Mouse (Mus musculus) mouse embryonic stem cell (cell line): ENCODE results near the gene Meaf6.

ENCODE experiments used
- in situ Hi-C, 2 experiments: fragments of 300-500 bp; cut with MboI; formaldehyde crosslinking; loops; 1 replicate in 1 of 2; 3 replicates in 1 of 2; pipeline ENCODE4 v1.14.3; 2019 to 2020; ENCODE audit warnings: low sequenced_read_pairs in 2 of 2, low pct_unique_long_range_greater_than_20kb in 1 of 2, mixed read lengths in 1 of 2; ENCODE audit not compliant: unreplicated experiment in 1 of 2

The Meaf6 gene

DNA sequence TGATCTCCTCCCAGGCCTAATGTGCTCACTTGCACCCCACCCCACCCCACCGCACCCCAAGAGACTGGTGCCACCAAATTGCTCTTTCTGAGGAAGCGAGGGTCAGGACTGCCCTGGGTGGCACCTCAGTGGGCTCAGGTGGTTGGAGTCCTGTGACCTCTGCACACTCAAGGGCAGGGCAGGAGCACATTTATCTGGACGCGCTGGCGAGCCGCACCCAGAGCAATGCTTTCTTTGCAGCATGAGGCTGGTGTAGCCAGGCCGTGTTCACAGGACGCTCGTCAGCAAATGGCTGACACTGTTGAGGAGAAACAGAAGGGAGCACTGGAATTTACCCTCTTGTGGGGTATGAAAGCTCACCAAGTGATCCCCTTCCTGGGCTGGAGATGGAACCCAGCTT lies 20.4 kb downstream of the Meaf6 start:
- in situ Hi-C loops = no loop called here

- in situ Hi-C loops = no loop called here
Measured at GRCm38 (mm10) chr4:125114638-125115037, 29.7 kb downstream of the Meaf6 start.

GRCm38 (mm10) chr4:125115081-125115480 lies 30.1 kb downstream of the Meaf6 start:
- in situ Hi-C loops = no loop called here

- in situ Hi-C loops = no loop called here
Measured at GRCm38 (mm10) chr4:125115710-125116089, 30.8 kb downstream of the Meaf6 start.

DNA sequence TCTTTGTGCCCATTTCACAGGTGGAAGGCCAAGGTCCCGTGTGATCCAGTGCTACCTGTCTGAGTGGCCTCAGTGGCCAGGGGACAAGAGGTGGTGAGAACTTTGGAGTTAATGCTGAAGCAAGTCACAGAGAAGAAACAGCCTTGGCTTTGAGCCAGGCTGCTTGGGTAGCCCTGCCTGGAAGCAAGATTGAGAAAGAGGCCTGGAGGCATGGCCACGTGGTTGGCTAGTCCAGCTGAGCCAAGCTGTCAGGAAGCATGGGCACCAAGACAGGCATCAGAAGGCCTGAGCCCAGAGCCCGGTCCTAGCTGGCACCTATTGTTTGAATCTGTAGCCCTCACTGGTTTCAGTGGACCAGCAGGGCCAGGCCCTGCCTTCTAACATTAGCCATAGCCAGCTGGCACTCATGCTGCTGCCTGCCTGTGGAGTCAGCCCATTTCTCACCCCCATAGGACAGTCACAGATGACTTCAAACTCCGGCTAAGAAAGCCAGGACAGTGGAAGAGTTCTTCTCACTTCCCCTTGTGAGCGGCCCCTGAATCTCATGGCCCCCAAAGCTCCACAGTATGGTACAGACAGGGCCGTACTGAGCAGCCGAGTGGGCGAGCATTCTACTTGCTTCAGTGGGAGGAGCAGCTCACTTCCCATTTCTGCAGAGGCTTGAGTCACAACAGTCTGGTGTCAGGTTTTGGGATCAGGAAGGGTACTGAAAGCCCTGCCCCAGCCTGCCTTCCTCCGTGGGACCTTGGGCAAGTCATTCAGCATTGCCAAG lies 31.3 kb downstream of the Meaf6 start:
- in situ Hi-C loops = no loop called here

DNA sequence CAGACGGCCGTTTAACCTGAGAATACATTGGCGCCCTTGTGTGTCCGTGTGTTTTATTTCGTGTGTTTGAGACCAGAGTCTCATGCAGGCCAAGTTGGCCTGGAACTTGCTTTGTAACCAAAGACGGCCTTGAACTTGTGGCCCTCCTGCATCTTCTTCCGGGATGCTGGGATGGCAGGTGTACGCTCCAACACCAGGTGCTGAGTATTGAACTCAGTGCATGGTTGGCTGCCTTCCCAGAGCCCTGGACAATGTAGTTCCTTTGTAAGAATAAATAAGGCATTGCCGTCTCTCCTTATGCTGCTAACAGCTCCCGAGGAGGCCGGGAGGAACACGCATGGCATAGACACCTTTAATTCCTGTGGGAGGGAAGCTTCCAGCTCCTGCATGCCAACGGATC lies 32.0 kb downstream of the Meaf6 start:
- in situ Hi-C loops = no loop called here

DNA sequence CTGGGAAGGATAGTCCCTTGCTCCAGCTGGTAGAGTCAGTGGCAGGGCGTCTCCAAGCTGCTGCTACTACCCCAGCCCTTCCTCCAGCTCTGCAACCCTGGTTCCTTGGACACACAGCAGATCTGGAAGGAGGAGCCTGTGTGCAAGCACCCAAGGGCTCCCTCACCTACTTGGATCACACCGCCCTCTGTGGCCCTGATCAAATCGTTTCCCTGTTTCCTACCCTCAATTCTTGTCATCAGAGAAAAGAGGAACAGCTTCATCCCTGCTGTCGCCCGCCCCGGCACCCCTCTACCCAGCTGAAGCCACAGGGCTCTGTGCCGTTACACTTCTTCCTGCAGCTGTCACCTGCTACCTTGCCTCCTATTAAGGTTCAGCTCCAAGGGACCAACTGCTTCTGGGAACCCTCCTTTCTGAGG lies 33.0 kb downstream of the Meaf6 start:
- in situ Hi-C loops = no loop called here

DNA sequence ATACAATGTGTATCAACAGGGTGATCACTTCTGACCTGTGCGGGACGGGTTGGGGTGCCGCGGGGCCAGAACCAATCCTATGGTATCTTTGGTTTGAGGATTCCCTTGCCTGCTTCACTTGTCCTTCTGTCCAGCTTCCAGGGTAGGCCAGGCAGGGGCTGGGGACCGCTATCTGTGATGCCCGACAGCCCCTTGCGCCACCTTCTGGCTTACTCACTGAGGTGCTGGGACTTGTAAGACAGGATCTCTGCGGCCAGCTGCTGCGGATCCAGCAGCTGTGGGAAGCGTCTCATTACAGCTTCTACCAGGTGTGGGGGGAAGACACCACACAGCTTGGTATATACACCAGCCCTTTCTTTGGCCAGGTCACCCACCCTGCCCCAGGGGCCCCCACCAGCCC lies 34.1 kb downstream of the Meaf6 start:
- in situ Hi-C loops = no loop called here

DNA sequence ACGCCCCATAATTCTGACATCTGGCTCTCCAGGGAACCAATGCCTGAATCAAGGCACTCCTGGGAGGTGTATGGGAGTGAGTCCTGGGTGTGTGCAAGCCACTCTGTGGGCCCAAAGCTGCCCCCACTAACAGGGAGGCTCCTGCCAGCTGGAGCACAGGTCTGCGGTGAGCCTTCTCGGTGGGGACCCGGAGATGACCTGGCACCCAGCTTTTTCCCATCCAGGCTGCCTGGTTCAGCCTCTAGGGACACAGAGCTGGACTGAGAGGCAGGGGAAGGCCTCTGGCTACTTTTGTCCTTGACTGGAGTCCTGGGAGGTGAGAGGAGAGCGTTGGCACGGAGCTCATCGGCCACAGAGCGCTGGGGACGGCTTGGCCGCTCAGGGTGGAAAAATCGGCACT lies 34.8 kb downstream of the Meaf6 start:
- in situ Hi-C loops = no loop called here

DNA sequence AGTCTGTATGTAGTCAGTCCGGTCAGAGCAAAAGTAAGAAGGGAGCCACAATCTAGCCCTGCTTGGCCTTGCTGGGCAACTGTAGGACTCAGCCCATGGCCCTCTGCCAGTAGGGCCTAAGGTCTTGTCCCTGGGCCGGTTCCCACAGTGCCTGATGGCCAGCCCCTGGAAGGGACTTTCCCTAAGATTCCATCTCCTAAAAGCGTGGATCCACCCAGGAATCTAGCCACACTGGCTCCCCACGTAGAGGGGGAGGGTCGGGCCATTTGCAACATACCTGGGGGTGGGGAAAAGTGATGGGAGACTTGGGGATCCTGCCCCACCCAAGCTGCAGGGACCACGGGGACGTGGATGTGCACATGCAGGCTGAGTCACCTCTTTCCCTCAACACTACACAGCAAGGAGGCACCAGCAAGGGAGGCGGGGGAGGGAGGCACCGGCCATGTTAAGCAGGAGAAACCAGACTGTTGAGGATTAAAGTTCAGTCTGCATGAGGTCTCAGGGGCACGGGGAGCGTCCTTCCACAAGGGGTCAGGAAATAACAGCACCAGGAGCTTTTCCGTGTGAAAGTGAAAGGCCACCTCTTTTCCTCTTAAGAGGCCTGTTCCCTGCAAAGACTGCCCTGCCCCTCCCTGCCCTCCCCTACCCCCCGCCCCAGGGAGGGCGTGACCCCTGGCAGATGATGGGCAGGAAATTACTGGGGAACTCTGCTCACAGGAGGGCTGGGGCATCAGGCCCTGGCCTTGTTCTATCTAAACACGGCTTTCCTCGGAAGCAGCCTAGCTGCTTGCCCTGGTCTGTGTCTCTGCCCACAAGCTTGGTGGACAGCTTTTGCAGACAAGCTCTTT lies 37.7 kb downstream of the Meaf6 start:
- in situ Hi-C loops = no loop called here

DNA sequence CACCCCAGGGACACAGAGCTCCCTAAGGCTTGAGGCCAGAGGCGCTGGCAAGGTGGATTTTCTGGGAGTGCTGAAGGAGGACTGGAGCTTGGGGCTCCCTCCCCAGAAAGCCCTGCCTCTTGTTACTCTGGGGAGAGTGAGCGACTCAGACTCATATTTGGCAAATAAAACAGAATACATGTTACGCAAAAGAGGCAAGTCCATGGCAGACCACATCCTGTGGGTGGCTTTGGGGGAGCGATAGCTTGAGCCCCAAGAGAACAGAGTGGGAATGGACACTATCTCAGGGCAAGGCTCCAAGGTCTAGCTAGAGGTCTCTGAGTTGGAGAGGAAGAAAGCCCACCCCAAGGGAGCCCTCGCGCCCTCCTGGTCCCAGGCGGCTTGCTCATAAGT lies 38.3 kb downstream of the Meaf6 start:
- in situ Hi-C loops = no loop called here

- in situ Hi-C loops = no loop called here
Measured at GRCm38 (mm10) chr4:125124424-125125209, 39.7 kb downstream of the Meaf6 start.

DNA sequence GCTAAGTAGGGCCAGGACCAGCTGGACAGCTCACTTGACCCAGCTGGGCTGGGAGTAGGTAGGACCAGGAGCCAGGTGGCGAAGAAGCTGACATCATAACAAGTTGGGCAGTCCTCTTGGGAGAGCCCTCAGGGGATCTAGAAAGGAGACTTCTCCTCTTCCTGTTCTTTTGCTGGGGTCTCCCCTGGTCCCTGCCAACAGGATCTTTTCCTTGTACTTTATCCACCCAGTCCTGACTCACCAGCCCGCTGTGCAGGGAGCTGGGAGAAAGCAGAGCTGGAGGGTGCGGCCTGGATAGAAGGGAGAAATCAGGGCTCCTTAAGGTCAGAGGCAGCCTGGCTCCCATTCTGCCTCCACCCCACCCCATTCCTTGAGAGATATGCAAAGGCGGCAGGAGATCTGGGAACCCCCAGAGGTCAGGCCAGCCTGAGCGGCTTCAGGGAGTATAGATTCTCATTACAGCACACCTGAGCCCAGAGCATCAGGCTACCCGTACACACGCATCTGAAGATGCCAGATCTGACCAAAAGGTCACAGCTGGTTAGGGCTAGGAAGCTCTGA lies 40.5 kb downstream of the Meaf6 start:
- in situ Hi-C loops = no loop called here

- in situ Hi-C loops = no loop called here
Measured at GRCm38 (mm10) chr4:125126186-125126585, 41.3 kb downstream of the Meaf6 start.

DNA sequence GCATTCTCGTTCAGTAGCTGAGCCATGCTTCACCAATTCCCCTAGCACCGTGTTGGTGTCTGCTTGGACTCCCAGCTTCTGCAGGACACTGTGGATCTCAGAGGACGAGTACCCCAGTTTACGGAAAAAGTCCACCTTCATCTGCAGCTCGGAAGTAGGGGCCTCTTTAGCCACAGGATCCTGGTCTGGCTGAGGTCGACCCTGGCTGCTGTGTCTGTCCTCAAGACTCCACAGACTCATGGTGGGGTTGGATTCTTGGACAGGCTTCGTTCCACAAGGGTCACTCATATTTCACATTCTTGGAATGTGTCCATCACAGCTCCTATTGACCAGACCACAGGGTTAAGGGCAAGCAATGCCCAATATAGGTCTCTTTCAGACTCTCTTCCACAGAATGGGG lies 41.8 kb downstream of the Meaf6 start:
- in situ Hi-C loops = no loop called here

- in situ Hi-C loops = no loop called here
Measured at GRCm38 (mm10) chr4:125127305-125128084, 42.6 kb downstream of the Meaf6 start, which contains the start of gene Zc3h12a. TSS of gene Zc3h12a (minus strand) at chr4:125127840.

- in situ Hi-C loops = no loop called here
Measured at GRCm38 (mm10) chr4:125131493-125131892, 46.6 kb downstream of the Meaf6 start.

DNA sequence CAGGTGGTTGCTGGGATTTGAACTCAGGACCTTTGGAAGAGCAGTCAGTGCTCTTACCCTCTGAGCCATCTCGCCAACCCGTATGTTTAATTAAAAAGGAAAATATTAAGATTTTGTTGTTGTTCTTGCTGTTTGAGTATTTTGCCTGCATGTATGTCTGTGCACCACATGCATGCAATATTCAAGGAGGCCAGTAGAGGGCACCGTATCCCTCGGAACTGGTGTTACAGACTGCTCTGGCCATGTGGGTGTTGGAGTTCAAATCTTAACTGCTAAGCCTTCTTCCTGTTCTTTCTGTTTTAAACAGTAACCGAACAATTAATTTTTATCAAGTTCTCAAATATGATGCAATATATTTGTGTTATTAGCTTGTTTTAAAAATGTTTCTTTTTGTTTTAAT lies 47.5 kb downstream of the Meaf6 start:
- in situ Hi-C loops = no loop called here
